Mouse (Mus musculus) adrenal gland, adult 10 weeks (tissue): Measurements from ENCODE around the gene Camkk2. TPM values are rescaled to one million over a fixed set of nuclear protein-coding genes. Genes with fewer than 3 reads are reported as not detected.

Experiments used
- polyA plus RNA-seq: library from polyadenylated mRNA; stranded (reverse); fragments of 350-450 nt; fragmentation: Illumina TruSeq; extraction: RNeasy Lipid Tissue Mini Kit (QIAGEN cat#74804); gene quantifications from one replicate; pipeline ENCODE4 v1.2.3, GENCODE M21; 2014; ENCODE audit warnings: low read depth, low replicate concordance

The Camkk2 gene
- 9.6 TPM for polyA plus RNA-seq

DNA sequence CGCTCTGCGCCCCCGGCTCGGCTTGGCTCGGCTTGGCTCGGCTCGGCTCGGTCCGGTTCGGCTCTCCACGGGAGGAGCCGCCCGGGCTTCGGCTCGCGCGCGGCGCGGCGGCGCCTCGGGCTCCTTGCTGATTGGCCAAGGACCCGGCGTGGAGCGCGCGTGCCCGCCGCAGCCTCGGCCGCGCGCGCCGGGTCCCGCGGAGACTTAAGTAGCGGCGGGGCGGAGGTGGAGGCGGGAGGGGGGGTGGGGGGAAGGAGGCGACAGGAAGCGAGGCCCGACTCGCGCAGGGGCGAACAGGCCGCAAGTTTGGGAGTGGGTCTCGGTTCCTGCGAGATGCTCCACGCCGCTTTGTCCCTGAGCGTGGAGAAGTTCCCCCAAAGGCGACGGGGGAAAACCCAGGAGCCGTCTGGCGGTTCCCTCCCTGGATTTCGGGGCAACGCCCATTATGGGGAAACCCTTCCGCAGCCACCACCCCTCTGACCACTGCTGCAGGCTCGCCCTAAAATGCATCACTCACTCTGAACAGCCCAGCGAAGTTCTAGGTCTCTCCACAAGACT, at the start of gene Camkk2:
Gene Camkk2 (minus strand): TSS at position 133 of the 558 bp plus-strand sequence.

DNA sequence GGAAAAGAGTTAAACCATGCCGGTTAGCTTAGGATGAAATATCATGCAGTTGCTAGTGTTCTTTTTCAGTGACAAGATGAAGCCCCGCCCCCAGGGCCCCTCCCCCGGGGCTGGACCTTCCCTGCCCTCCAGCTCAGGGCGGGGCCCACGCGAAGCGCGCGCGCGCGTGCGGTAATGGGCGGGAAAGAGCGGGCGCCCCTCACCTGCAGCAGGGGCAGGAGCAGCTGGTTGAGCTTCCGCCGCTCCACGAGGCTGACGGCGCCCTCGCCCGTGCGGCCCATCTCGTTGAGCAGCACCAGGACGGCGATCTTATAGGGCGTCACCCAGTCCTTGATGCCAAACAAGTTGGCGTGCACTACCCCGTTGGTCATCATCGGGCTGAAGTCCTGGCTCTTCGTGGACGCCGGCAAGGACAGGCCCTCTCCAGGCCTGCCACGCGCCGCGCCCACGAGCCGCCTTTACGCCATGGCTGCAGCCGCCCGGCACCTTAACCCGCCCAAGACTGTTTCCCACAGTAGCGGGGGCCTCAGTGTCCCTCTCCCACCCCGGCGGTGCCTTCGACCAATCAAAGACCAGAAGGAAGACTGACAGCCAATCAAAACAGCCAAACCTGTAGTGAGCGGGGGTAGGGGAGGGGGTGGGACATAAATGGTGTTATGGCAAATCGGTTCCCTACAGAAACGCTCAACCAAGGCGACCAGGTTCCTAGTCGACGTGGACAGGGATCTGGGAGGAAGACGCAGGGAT, 41.7 kb upstream of the Camkk2 start, which contains the start of gene Anapc5:
Gene Anapc5 (minus strand): TSS at position 563 of the 747 bp plus-strand sequence.

DNA sequence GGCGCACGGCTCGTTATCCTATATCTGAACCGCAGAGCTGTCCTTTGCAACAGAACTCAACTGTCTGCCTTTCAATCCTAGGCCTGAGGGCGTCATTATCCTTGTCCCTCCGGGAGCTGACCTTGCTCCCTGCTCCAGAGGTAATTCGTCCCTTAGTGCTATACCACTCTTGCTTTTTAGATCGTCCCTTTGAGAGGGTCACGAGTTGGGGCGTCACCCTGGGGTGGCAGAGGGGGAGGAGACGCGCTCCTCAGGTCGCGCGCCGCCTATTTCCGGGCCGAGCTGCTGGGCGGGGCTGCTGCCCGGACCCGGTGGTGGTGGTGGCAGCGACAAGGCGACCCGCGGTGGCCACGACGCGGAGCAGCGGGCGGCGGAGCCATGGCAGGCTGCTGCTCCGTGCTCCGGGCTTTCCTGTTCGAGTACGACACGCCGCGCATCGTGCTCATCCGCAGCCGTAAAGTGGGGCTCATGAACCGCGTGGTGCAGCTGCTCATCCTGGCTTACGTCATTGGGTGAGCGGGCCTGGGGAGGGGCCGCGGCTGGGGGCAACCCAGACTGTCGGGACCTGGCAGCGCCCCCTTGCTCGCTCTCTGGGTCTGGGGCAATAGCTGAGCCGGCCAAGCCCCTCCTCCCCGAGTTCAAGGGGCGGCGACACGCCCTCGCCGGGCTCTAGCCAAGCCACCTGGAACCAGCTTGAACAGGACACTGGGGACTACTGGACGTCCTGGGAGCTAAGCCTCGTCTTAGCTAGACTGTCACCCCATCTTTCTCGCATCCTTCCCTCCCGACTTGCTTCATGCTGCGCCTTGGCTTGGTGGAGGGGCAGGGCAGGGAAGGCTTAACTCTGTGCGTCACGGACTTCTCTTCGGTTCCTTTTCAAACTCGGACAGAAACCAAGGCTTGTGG, 71.7 kb downstream of the Camkk2 start, which contains the start of gene P2rx4:
Gene P2rx4 (plus strand): TSS at position 269 of the 906 bp plus-strand sequence.

Other genes starting within 250 kb of the Camkk2 start
- 42.6 TPM for gene Ift81, start 164.9 kb downstream of the Camkk2 start, polyA plus RNA-seq
- gene P2rx7, start 135.5 kb downstream of the Camkk2 start, polyA plus RNA-seq = 1.7 TPM
- gene P2rx4, start 71.9 kb downstream of the Camkk2 start, polyA plus RNA-seq = 9.4 TPM
- gene Anapc5, start 41.9 kb upstream of the Camkk2 start, polyA plus RNA-seq = 205 TPM
- gene Rnf34, start 70.6 kb upstream of the Camkk2 start, polyA plus RNA-seq = 13.9 TPM
- gene Kdm2b, start 210.4 kb upstream of the Camkk2 start, polyA plus RNA-seq = 13.2 TPM
- 0.82 TPM for gene Orai1, start 235.7 kb upstream of the Camkk2 start, polyA plus RNA-seq